Mouse (Mus musculus): ENCODE results near the gene Znrf4. TPM values are rescaled to one million over a fixed set of nuclear protein-coding genes. Genes with fewer than 3 reads are reported as not detected.

Znrf4 gene
- polyA plus RNA-seq, 1 experiment from 2014 or later, result not detected

GRCm38 (mm10) chr17:56476402-56476752 lies 35.9 kb downstream of the Znrf4 start, which contains the start of gene Ptprs:
Gene Ptprs, minus strand, starts transcription at chr17:56476483.
- Histone ChIP-seq H3K4me1 (ENCODE audit: control insufficient read depth in 2 of 2, insufficient read depth in 2 of 2, low read length in 2 of 2) (peaks cover 31 to 32% of the 10 kb centered on the region in 2 experiments), H3K27me3 (ENCODE audit: control insufficient read depth, insufficient read depth, low read length) (peaks cover 11% of the 10 kb centered on the region)
- WGBS, result 1% methylated on average over 27 of the region's 27 CpGs

GRCm38 (mm10) chr17:56475584-56476401 lies 36.4 kb downstream of the Znrf4 start:
- Histone ChIP-seq H3K4me1 (ENCODE audit: control insufficient read depth in 2 of 2, insufficient read depth in 2 of 2, low read length in 2 of 2) (peaks cover 33 to 35% of the 10 kb centered on the region in 2 experiments), H3K27ac (replicated peaks in 1 of 2; ENCODE audit: control insufficient read depth in 1 of 2, insufficient read depth in 1 of 2, low read depth in 2 of 2, low read length in 2 of 2) (peak overlapping the region in 1 of 2 experiments; percentile 67; a peak in 3 of 4 replicates), H3K9me3 (ENCODE audit: control insufficient read depth, low read length) (peaks cover 6% of the 10 kb centered on the region; the same call in 1 of the 2 replicates), H3K4me2 (ENCODE audit: low read length) (peak overlapping the region; percentile 97), H3K4me3 (ENCODE audit: control insufficient read depth in 1 of 2, insufficient read depth in 1 of 2, low read depth in 1 of 2, low read length in 2 of 2) (peak overlapping the region; percentile 63 to 73), H3K27me3 (ENCODE audit: control insufficient read depth, insufficient read depth, low read length) (peaks cover 11% of the 10 kb centered on the region), H3K36me3 (ENCODE audit: control insufficient read depth, insufficient read depth, low read length) (no peaks in the 10 kb centered on the region), H3K9ac (ENCODE audit: low read length) (peak overlapping the region; percentile 85)
- whole genome bisulfite sequencing, result under 1% methylated on average over 57 of the region's 66 CpGs
- 0 out of 2 replicates have a peak, but pooled peaks have one; percentile 4 for ATAC-seq (ENCODE audit: insufficient number of reproducible peaks, insufficient read depth, low FRiP score, low read depth)

More at GRCm38 (mm10) chr17:56476402-56476752, 35.9 kb downstream of the Znrf4 start, which contains the start of gene Ptprs:
- H3K4me2 ChIP-seq (ENCODE audit: low read length), result peak within 1 kb of the TSS; percentile 97
- no peaks in the 10 kb centered on the region for H3K36me3 ChIP-seq (ENCODE audit: control insufficient read depth, insufficient read depth, low read length)
- peak within 1 kb of the TSS; percentile 63 to 73 for H3K4me3 ChIP-seq (ENCODE audit: control insufficient read depth in 1 of 2, insufficient read depth in 1 of 2, low read depth in 1 of 2, low read length in 2 of 2)
- H3K9me3 ChIP-seq (ENCODE audit: control insufficient read depth, low read length), result peaks cover 6% of the 10 kb centered on the region; the same call in 1 of the 2 replicates
- peak; percentile 80 for ATAC-seq (ENCODE audit: insufficient number of reproducible peaks, insufficient read depth, low FRiP score, low read depth)
- H3K27ac ChIP-seq (replicated peaks in 1 of 2; ENCODE audit: control insufficient read depth in 1 of 2, insufficient read depth in 1 of 2, low read depth in 2 of 2, low read length in 2 of 2), result peak within 1 kb of the TSS in 1 of 2 experiments; percentile 67; a peak in 3 of 4 replicates
- peak within 1 kb of the TSS; percentile 85 for H3K9ac ChIP-seq (ENCODE audit: low read length)

GRCm38 (mm10) chr17:56474831-56475581 lies 37.2 kb downstream of the Znrf4 start:
- Histone ChIP-seq H3K4me3 (ENCODE audit: control insufficient read depth in 1 of 2, insufficient read depth in 1 of 2, low read depth in 1 of 2, low read length in 2 of 2) (peak overlapping the region; percentile 63 to 73), H3K9ac (ENCODE audit: low read length) (peak overlapping the region; percentile 85), H3K36me3 (ENCODE audit: control insufficient read depth, insufficient read depth, low read length) (no peaks in the 10 kb centered on the region), H3K27ac (replicated peaks in 1 of 2; ENCODE audit: control insufficient read depth in 1 of 2, insufficient read depth in 1 of 2, low read depth in 2 of 2, low read length in 2 of 2) (no peak overlapping the region), H3K4me2 (ENCODE audit: low read length) (peak overlapping the region; percentile 97), H3K4me1 (ENCODE audit: control insufficient read depth in 2 of 2, insufficient read depth in 2 of 2, low read length in 2 of 2) (peaks cover 38 to 43% of the 10 kb centered on the region in 2 experiments), H3K27me3 (ENCODE audit: control insufficient read depth, insufficient read depth, low read length) (peaks cover 11% of the 10 kb centered on the region), H3K9me3 (ENCODE audit: control insufficient read depth, low read length) (peaks cover 6% of the 10 kb centered on the region; the same call in 1 of the 2 replicates)
- 1% methylated on average over 24 of the region's 24 CpGs for WGBS
- ATAC-seq (ENCODE audit: insufficient number of reproducible peaks, insufficient read depth, low FRiP score, low read depth), result no peak

- 4% methylated on average over 32 of the region's 32 CpGs for WGBS
- H3K27me3 ChIP-seq (ENCODE audit: control insufficient read depth, insufficient read depth, low read length), result peaks cover 11% of the 10 kb centered on the region
- H3K4me2 ChIP-seq (ENCODE audit: low read length), result peak overlapping the region; percentile 97
- ATAC-seq (ENCODE audit: insufficient number of reproducible peaks, insufficient read depth, low FRiP score, low read depth), result no peak
- peaks cover 6% of the 10 kb centered on the region; the same call in 1 of the 2 replicates for H3K9me3 ChIP-seq (ENCODE audit: control insufficient read depth, low read length)
- H3K9ac ChIP-seq (ENCODE audit: low read length), result peak overlapping the region; percentile 85
- H3K4me3 ChIP-seq (ENCODE audit: control insufficient read depth in 1 of 2, insufficient read depth in 1 of 2, low read depth in 1 of 2, low read length in 2 of 2), result peak overlapping the region; percentile 63 to 73
- peaks cover 43 to 49% of the 10 kb centered on the region in 2 experiments for H3K4me1 ChIP-seq (ENCODE audit: control insufficient read depth in 2 of 2, insufficient read depth in 2 of 2, low read length in 2 of 2)
- no peak overlapping the region for H3K27ac ChIP-seq (replicated peaks in 1 of 2; ENCODE audit: control insufficient read depth in 1 of 2, insufficient read depth in 1 of 2, low read depth in 2 of 2, low read length in 2 of 2)
- no peaks in the 10 kb centered on the region for H3K36me3 ChIP-seq (ENCODE audit: control insufficient read depth, insufficient read depth, low read length)
Observed at GRCm38 (mm10) chr17:56474311-56474830, 37.9 kb downstream of the Znrf4 start.

GRCm38 (mm10) chr17:56473611-56473905 lies 38.7 kb downstream of the Znrf4 start:
- no peak for ATAC-seq (ENCODE audit: insufficient number of reproducible peaks, insufficient read depth, low FRiP score, low read depth)
- Histone ChIP-seq H3K4me2 (ENCODE audit: low read length) (peak overlapping the region; percentile 97), H3K9ac (ENCODE audit: low read length) (peak overlapping the region; percentile 85), H3K27me3 (ENCODE audit: control insufficient read depth, insufficient read depth, low read length) (peaks cover 11% of the 10 kb centered on the region), H3K36me3 (ENCODE audit: control insufficient read depth, insufficient read depth, low read length) (no peaks in the 10 kb centered on the region), H3K4me3 (ENCODE audit: control insufficient read depth in 1 of 2, insufficient read depth in 1 of 2, low read depth in 1 of 2, low read length in 2 of 2) (peak overlapping the region; percentile 18 to 73), H3K27ac (replicated peaks in 1 of 2; ENCODE audit: control insufficient read depth in 1 of 2, insufficient read depth in 1 of 2, low read depth in 2 of 2, low read length in 2 of 2) (no peak overlapping the region), H3K9me3 (ENCODE audit: control insufficient read depth, low read length) (peaks cover 6% of the 10 kb centered on the region; the same call in 1 of the 2 replicates), H3K4me1 (ENCODE audit: control insufficient read depth in 2 of 2, insufficient read depth in 2 of 2, low read length in 2 of 2) (peaks cover 49 to 58% of the 10 kb centered on the region in 2 experiments)
- 6% methylated on average over 11 of the region's 11 CpGs for WGBS

GRCm38 (mm10) chr17:56472733-56473610 lies 39.3 kb downstream of the Znrf4 start:
- peaks cover 11% of the 10 kb centered on the region for H3K27me3 ChIP-seq (ENCODE audit: control insufficient read depth, insufficient read depth, low read length)
- peak overlapping the region; percentile 85 for H3K9ac ChIP-seq (ENCODE audit: low read length)
- no peak for ATAC-seq (ENCODE audit: insufficient number of reproducible peaks, insufficient read depth, low FRiP score, low read depth)

More at GRCm38 (mm10) chr17:56472733-56473610, 39.3 kb downstream of the Znrf4 start:
- Histone ChIP-seq H3K9me3 (ENCODE audit: control insufficient read depth, low read length) (peaks cover 6% of the 10 kb centered on the region; the same call in 1 of the 2 replicates), H3K27ac (replicated peaks in 1 of 2; ENCODE audit: control insufficient read depth in 1 of 2, insufficient read depth in 1 of 2, low read depth in 2 of 2, low read length in 2 of 2) (no peak overlapping the region), H3K36me3 (ENCODE audit: control insufficient read depth, insufficient read depth, low read length) (no peaks in the 10 kb centered on the region), H3K4me3 (ENCODE audit: control insufficient read depth in 1 of 2, insufficient read depth in 1 of 2, low read depth in 1 of 2, low read length in 2 of 2) (peak overlapping the region; percentile 34 to 73), H3K4me1 (ENCODE audit: control insufficient read depth in 2 of 2, insufficient read depth in 2 of 2, low read length in 2 of 2) (peaks cover 49 to 62% of the 10 kb centered on the region in 2 experiments), H3K4me2 (ENCODE audit: low read length) (peak overlapping the region; percentile 97)
- 2% methylated on average over 49 of the region's 50 CpGs for WGBS
